Mouse (Mus musculus) layer of hippocampus, postnatal 36 days (tissue): ENCODE data around the gene Ryr1. TPM values are rescaled to one million over a fixed set of nuclear protein-coding genes. Genes with fewer than 3 reads are reported as not detected.
"Not testable (repeated sequence)": the region's sequence is repeated elsewhere in the genome, so short reads cannot be mapped to it uniquely, and the experiment has no call there.

ENCODE experiments used
- DNase-seq, 2 experiments: peaks; one replicate each; pipeline ENCODE4 v3.0.0; 2022
- total RNA-seq, 2 experiments: library from RNA; stranded (reverse); gene quantifications; 2 replicates each; pipeline ENCODE4 v1.2.3; 2021

Ryr1 gene
- total RNA-seq, 2 experiments from 2014 or later: 13.9 to 17.7 TPM

DNA sequence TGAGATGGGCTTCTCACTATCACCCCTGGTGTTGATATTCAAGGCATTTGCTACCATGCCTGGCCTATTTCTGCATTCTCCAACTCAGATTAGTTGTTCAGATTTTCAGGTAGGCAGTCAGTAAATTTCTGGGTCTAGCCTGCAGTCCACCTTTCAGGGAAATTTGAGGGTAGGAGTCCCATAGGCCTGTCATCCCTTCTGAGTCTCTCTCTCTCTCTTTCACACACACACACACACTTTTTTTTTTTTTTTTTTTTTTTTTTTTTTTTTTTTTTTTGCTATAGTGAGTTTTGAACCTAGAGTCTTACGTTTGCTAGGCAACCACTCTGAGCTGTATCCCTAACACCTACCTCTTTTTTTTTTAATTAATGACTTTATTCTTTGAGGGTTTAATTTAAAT, 140.5 kb downstream of the Ryr1 start:
- DNase-seq: no peak

DNA sequence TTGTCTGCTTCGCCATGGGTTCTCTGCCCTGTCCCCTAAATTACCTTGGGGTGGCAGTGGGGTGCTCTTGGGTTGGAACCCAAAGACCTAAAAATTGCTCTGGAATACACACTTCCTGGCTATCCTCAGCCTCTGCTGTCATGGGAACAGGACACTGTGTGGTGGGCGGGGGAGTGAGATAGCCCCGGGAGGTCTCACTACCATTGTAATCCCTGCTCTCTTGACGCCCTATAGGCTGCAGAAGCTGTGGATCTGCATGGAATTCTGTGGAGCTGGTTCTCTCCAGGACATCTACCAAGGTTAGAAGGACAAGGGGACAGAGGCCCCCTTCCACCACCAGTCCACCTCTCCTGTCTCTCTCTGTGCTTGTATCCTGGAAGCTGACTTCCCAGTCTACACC, 141.1 kb downstream of the Ryr1 start:
- no peak for DNase-seq

DNA sequence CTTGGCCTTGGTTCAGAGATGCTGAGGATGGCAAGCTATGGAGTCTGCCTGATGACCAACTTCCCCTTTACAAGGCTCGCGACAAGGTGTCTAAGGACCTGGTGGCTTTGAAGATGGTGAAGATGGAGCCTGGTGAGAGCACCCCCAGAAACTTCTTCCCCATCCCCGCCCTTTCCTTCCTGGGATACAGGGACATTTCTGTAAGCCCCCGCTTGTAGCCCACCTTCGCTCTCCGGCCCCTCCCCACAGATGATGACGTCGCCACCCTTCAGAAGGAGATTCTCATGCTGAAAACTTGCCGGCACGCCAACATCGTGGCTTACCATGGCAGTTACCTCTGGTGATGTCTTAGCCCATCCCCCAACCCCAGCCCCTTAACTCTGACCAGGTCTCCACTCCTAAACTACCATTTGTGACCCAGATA, 141.8 kb downstream of the Ryr1 start:
- no peak for DNase-seq

DNA sequence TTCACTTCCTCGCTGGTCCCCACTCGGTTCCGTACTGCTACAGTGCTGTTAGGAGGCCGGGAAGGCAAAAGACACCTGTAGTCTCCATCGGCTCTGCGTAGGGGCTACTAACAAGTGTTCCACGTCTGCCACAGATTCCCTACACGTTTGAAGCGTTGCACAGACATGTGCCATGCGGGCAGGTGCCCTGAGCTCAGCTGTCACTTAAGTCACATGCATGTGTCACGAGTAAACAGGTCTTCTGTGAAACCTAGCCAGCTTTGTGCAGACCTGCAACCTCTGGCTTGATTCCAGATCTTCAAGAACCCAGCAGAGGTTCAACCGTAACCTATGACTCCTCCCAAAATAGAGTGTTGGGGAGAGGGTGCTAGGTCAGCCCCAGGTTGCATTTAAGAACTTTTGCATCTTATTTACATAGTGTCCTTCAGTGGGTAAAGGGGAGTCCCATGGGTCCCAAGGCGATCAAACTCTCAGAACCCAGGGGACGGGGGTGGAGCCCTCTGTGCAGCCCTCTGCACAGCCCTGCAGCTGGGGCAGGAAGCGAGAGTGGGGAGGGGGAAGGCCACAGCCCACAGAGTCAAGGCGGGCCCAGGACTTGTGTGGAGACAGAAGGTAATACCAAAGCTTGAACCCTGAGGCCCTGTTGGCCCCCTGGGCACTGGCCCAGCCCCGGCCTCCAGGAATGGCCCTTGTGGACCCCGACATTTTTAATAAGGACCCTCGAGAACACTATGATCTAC, 142.5 kb downstream of the Ryr1 start:
- DNase-seq: no peak

DNA sequence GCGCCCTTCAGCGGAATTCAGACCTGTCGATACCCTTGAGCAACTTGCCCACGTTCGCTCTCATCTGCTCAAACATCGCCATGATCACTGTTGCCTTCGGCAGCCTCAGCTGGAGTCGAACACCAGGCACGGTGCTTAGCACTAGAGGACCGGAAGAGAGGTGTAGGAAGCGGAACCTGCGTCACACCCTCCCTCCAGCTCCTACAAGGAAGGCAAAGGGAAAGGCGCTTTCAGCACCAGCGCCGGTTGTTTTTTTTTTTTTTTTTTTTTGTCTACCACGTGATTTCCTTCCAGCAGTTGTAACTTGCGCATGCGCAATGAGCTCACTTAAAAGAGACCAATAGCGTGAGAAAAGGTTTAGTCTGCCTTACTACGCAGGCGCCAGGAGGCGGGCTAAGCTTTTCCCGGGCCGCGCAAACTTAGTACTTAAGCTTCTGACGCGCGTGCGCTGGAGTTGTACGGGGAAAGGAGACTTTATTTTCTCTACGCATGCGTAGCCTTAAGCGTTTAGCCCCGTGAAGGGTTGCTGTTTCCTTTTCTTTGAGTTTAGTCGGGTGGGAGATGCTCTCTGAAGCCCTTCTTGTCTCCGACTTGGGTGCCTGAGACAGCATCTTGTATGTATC, 143.2 kb downstream of the Ryr1 start, which contains the start of the genes Eif3k and Map4k1:
Eif3k (minus strand) TSS at position 214 of the 623 bp plus-strand sequence.
Map4k1 (plus strand) TSS at position 400 of the 623 bp plus-strand sequence.
- peak; percentile 94 to 95 for DNase-seq

DNA sequence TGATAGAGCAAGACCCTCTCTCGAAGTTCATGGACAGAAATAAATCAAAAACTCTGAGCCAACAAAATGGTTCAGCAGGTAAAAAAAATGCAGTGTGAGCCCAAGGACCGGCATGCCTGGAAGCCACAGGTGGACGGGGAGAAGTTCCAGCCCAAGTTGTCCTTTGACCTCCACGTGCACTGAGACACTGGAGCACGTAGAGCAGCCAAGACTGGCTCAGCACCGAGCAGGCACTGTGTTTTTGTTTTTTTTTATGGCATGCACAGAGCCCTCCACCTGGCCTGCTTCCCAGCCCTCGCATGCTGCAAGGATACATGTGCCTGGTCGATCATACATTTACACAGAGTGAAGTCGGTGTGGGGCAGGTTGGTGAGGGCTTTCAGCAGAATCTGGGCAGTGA, 147.4 kb downstream of the Ryr1 start:
- no peak for DNase-seq

DNA sequence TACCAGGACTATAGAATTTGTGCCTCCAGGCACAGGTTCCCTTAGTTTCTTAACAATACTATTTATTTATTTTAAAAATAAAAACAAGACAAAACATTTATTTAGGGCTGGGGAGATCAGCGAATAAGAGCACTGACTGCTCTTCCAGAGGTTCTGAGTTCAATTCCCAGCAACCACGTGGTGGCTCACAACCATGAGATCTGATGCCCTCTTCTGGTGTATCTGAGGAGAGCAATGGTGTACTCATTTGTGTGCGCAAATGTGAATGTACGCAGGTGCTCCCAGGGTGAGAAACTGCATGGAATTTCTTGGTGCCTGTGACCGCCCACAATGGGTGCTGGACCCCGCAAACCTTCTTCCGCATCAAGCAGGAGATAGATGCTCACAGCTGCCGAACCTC, 152.0 kb downstream of the Ryr1 start:
- DNase-seq: no peak

DNA sequence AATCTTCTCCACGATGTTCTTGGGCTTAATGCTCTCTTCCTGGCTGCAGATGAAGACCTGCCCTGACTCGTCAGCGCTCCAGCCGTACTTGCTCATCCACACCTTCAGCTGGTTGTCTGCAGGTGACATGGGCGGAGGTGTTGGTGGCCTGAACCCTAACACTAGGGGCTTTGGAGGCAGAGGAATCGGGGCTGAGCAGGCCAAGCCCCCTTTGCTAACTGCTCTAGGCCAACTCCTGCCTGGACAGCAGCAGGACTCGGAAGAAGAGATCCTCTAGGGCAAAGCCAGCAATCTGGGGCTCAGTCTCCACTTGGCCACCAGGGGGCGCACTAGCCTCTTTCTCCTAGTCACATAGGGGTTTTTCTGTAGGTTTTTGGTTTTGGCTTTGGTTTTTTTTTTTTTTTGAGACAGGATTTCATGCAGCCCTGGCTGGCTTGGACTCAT, 152.4 kb downstream of the Ryr1 start:
- peak; percentile 51 to 57 for DNase-seq

DNA sequence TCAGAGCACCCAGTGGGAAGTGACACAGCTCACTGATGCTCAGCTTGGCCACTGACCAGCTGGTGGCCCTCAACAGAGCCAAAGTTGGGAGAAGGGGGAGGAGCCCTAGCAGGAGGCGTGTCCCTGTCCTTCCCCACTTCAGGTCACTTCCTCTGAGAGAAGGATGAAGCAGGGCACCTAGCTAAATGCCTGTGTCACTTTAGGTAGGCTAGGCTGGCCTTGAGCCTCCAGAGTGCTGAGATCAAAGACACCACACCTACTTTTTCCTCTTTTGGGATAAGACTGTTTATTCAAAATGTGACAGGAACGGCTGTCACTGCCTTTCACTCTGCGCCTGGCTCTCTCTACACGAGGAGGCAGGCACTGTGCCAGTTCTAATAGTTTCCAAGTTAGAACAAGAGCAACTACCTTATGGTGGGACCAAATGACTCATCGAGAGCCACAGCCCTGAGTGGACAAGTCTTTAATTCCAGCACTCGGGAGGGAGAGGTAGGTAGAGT, 153.2 kb downstream of the Ryr1 start:
- DNase-seq: peak; percentile 47 to 53

DNA sequence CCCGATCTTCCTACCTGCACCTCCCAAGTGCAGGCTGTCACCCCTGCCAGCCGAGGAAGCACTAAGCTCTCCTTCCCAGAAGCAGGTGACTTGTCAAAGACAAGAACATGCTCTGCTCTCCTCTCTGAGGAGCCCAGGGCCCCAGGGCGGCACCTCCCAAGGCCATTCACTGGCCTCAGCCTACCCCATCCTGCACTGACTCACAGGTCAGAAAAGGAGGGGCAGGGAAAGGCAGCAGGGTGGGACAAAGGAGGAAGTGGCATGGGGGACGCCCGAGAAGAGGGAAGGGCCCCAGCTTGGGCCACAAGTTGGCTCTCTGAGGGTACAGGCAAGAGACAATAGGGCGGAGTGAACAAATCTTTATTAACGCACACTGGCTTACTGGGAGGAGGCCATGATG, 153.9 kb downstream of the Ryr1 start:
- no peak for DNase-seq

DNA sequence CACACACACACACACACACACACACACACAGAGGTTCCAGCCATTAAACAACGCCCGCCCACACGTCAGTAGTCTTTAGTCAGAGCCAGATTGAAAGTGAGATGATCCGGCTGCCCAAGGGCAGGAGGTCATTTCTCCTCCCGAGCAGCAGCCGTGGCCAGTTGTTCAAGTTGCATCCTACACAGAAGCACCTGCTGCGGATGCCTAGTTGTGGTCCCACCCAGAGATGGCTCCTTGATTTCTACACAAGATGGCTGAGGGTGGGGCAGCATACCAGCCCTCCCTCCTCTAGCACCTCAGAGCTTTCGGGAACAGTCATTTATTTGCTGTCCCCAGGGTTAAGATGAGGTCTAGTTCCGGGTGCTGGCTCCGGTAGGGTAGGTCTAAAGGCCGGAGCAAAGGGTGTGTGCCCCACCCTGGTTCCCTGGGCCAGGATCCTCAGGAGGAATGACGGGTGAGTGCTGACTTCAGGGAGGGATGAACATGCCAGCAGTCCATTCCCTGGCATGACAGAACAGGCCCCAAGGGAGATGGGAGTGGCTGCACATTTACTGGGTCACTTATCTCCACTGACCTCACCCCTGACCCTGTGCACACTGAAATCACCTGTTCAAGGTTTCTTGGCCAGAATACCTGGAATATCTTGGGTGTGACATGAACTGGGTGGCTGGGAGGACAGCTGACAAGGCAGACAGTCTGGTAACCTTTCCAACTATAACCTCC, 155.1 kb downstream of the Ryr1 start:
- no peak for DNase-seq

DNA sequence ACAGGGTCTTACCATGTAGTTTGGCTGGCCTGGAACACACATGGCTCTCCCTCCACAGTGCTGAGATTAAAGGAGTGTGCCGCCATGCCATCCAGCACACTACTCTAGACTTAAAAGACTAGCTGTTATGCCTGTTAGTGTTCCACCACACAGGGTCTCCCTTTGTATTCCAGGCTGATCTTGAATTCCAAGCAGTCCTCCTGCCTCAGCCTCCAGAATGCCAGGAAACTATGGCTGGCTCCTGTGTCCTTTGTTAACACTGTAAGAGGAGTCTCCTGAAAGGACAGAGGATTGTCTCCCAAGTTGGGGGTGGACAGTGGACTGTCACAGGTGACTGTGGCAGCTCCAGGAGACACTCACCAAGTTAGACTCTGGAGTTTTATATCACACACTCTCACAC, 155.7 kb downstream of the Ryr1 start:
- DNase-seq: no peak

DNA sequence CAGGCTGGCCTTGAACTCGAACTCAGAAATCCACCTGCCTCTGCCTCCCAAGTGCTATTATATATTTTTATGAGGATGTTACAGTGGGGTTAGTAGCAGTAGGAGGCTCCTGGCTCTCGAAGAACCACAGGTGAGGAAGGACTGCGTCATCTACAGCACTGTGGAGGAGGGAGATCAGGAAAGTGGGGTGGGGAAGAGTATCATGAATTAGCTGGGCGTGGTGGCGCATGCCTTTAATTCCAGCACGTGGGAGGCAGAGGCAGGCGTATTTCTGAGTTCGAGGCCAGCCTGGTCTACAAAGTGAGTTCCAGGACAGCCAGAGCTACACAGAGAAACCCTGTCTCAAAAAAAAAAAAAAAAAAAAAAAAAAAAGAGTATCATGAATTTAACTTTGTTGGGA, 156.9 kb downstream of the Ryr1 start:
- DNase-seq: not testable (repeated sequence)

DNA sequence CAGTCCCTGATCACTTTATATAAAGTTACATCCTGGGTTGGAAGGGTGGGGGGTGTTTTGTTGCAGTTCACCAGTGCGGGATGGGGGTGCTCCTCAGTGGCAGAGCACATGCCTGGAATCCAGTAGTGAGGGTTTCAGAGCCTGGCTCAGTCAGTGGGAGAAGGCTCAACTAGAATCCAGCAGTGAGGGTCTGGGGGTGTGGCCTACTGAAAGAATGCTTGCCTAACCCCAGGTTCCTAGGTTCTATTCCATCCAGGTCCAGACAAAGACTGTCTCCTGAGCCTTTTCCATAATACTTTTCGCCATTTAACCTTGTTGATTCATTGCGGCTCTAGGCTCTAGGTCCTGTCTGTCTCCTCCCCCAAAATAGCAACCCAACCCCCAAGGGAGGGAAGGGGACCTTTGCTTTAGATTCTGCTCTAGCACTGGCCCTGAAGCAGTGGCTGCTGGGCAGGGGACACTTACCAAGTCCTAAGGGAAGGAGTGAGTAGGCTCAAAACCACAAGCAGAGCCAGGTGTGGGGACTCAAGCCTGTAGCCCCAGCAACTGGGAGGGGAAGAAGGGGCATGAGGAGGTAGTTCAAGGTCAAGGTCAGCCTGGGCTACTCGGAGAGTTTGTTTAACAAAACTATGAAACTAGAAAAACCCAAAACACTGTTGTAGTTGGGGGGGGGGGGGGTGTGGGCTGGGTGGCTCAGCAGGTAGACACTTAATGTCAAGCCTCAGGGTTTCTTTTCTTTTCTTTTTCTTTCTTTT, 158.1 kb downstream of the Ryr1 start:
- DNase-seq: no peak

DNA sequence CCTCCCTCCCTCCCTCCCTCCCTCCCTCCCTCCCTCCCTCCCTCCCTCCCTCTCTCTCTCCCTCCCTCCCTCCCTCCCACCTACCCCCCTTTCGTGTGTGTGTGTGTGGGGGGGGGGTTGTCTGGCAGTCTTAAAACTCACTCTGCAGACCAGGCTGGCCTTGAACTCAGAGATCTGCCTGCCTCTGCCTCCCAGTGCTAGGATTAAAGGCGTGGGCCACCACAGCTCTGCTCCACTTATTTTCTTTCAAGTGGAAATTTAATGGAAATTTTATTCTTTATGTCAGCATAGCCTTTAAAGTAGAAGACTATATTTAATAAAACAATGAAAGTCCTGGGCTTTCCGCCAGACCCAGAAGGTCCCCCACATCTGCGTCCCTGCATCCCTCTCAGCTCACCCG, 158.8 kb downstream of the Ryr1 start:
- DNase-seq: no peak

DNA sequence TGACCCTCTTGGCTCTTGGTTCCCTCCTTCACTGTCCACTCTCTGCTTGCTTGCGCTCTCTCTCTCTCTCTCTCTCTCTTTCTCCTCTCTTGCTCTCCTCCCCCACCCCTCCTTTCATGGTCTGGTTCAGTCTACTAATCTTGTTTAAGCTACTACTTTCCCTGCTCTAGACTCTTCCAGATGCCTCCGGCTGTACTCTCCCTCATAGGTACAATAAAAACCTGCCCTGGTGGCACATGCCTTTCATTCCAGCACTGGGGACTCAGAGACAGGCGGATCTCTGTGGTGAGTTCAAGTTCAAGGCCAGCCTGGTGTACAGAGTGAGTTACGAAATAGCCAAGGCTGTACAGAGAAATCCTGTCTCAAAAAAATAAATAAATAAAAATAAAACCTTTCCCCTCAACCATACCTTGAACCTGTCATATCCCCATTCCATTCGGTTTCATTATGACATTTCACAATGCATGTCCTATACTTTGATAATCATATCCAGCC, 159.6 kb downstream of the Ryr1 start:
- DNase-seq: no peak

DNA sequence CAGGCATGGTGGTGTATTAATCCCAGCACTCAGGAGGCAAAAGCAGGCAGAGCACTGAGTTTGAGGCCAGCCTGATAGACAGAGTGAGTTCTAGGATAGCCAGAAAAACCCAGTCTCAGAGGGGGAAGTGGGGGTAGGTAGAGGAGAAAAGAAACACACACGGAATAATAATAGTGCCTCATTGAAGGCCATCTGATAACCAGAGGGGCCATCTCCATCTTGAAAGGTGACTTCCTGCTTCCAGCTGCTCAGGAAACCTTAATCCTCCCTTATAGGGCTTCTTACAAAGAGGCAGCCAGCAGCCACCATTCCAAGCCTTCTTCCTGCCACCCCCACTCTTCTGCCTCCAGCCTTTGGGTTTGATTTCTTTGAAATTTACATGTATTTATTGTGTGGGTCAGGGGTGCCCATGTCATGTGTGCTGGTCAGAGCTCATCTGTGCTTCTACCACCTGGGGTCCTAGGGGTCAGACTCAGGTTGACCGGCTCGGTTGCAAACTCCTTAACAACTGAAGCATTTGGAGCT, 161.5 kb downstream of the Ryr1 start:
- no peak for DNase-seq

DNA sequence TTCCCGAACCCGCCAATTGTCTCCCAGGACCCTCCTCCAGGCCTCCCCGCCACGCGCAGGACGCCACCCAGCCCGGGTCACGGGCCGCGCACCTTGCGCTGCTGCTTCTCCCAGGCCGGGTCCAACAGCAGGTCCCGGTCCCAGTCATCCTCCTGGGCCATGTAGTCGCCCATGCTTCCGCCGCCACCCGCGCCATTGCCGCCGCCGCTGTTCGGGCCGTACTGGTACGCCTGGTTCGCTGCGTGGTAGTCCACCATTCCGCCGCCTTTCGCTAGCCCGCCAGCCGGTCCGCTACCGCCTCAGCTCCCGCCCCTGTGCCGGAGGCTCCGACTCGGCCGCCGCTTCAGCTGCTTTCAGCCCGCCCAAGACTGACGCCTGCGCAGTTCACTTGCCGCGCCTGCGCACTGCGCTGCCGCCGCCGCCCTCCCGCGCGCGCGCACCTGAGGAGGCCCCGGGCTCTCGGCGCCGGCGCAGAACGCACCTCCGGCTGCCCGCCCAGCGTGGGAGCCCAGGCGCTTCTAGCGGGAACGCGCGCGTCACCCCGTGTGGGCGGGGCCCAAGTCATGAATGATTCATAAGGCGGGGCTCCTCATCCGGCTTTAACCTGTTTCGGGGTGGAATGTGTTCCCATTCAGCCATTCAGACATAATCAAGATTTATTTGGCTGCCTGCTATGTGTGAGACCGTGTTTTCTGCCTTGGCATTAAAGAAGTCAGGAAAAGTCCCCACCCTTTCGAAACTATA, 162.9 kb downstream of the Ryr1 start, which contains the start of gene Actn4:
Actn4 (minus strand) TSS at position 414 of the 744 bp plus-strand sequence.
- peak; percentile 98 to 99 for DNase-seq

DNA sequence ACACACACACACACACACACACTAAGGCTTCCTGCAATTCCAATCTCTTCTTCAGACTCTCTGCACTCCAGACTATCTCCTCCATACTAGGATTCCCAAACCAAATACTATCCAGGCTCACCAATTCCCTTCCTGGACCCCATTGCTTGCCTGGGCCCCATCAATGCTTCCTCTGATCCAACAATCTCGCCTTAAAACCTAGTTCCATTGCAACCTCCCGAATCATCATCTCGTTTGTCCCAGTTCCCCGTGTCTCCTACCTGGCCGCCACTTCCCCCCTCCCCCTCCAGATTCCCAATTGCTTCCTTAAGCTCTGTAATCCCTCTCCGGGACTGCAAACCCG, 163.4 kb downstream of the Ryr1 start:
- DNase-seq: no peak

DNA sequence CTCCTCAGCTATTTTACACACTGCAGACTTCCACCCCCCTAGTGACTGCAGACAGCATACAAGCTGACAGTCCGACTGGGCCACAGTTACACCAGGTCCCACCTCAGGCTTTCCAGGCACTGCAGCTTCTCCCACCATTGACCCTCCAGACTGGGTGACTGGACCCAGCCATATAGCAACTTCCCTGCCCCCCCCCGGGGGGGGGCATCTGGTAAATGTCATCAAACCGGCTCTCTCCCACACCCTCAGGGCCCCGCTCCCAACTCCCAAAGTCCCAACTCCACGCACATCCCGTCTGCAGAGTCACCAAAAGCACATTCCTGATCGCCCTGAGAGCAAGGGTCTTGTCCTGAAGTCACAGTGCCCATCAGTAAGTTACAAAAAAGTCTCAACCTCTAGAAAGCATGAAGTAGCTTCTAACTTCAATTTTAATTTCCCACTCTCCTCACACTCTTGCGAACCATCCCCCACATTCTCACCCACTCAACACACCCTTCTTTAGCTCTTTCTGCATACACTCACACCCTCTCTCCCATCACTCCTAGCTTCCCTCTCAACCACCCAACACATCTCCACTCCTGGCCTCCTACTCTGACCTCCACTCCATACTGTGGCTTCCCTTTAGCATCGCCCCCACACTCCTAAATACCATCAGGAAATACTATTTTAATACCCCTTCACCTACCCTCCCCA, 164.5 kb downstream of the Ryr1 start:
- no peak for DNase-seq
